Mouse (Mus musculus) neural tube, embryonic 14.5 days (tissue): ENCODE data around the gene Ifna9. TPM values are rescaled to one million over a fixed set of nuclear protein-coding genes. Genes with fewer than 3 reads are reported as not detected.
"Not testable (repeated sequence)": the region's sequence is repeated elsewhere in the genome, so short reads cannot be mapped to it uniquely, and the experiment has no call there.

Experiments
- ATAC-seq: fragments of 200-750 bp; cut with Nextera tagmentation; 2 replicates; pipeline ENCODE4 v1.8.0; 2017; ENCODE audit warnings: low read depth, mild to moderate bottlenecking, moderate TSS enrichment, moderate library complexity
- H3K27ac ChIP-seq: fragments of 300-500 bp; sonication (generic); 2 replicates; pipeline ENCODE4 v1.5.1; 2014; ENCODE audit warnings: low read depth, mild to moderate bottlenecking, control low read depth, low read length, moderate library complexity, mixed read lengths
- H3K27me3 ChIP-seq: fragments of 300-500 bp; sonication (generic); 2 replicates; pipeline ENCODE4 v1.6.1; 2014; ENCODE audit warnings: low read length; ENCODE audit not compliant: control insufficient read depth, insufficient read depth
- H3K36me3 ChIP-seq: fragments of 300-500 bp; sonication (generic); 2 replicates; pipeline ENCODE4 v1.6.1; 2014; ENCODE audit warnings: low read length, mixed read lengths; ENCODE audit not compliant: control insufficient read depth, insufficient read depth
- H3K4me1 ChIP-seq: fragments of 300-500 bp; sonication (generic); 2 replicates; pipeline ENCODE4 v1.6.1; 2014; ENCODE audit warnings: low read length; ENCODE audit not compliant: control insufficient read depth, insufficient read depth
- H3K4me2 ChIP-seq: fragments of 300-500 bp; sonication (generic); 2 replicates; pipeline ENCODE4 v1.6.1; 2014; ENCODE audit warnings: mild to moderate bottlenecking, low read depth, low read length, control low read depth
- H3K4me3 ChIP-seq: fragments of 300-500 bp; sonication (generic); 2 replicates; pipeline ENCODE4 v1.5.1; 2014; ENCODE audit warnings: low read depth, low read length, control low read depth, mixed read lengths
- H3K9ac ChIP-seq: fragments of 300-500 bp; sonication (generic); replicated peaks from 2 replicates; pipeline ENCODE4 v1.6.1; 2014; ENCODE audit warnings: low read depth, mild to moderate bottlenecking, control low read depth, low read length, mixed read lengths
- H3K9me3 ChIP-seq: fragments of 300-500 bp; sonication (generic); 2 replicates; pipeline ENCODE4 v1.6.1; 2016; ENCODE audit warnings: low read length; ENCODE audit not compliant: control insufficient read depth
- WGBS: fragments of 180-500 bp; shearing (Covaris S2); extraction: QIAGEN DNeasy Blood & Tissue Kit; methylation state at CpG from one replicate; pipeline ENCODE4 v1.1.7; 2014; 5-methylcytosine and 5-hydroxymethylcytosine counted together
- polyA plus RNA-seq: library from polyadenylated mRNA; unstranded; fragments of >200 nt; fragmentation: Nextera tagmentation; extraction: Ambion mirVana; gene quantifications from 2 replicates; pipeline ENCODE4 v1.2.1, GENCODE M21; 2014

Gene Ifna9
- not detected in 2 replicates for polyA plus RNA-seq

DNA sequence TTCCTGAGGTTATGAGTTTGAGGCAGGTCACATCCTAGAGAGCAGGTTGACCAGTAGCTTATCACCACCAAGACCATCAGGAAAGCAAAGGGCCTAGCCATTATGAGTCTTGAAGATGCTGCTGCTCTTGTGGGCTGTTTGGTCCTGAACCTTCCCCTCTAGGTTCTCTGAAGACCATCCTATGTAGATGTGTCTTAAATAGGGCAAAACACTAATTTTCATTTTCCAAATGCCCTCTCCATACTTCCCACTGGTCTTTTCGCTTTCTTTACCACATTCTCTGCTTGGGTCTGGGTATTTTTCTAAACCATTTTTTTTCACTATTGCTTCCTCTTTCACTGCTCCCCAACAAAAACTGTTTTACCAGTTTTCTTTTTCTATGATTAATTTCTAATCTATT lies at the start of gene Ifna9:
TSS of gene Ifna9 (minus strand) at position 101 of the 400 bp plus-strand sequence.
- H3K9me3 ChIP-seq = no peaks in the 10 kb centered on the region
- no peak within 1 kb of the TSS for H3K27ac ChIP-seq
- H3K4me1 ChIP-seq = no peaks in the 10 kb centered on the region
- H3K27me3 ChIP-seq = no peaks in the 10 kb centered on the region
- WGBS = 94% methylated on average over 1 of the region's 1 CpGs
- ATAC-seq = no peak
- H3K9ac ChIP-seq = no peak within 1 kb of the TSS
- no peak within 1 kb of the TSS for H3K4me3 ChIP-seq
- no peak within 1 kb of the TSS for H3K4me2 ChIP-seq
- H3K36me3 ChIP-seq = no peaks in the 10 kb centered on the region

- no peaks in the 10 kb centered on the region for H3K27me3 ChIP-seq
- no peaks in the 10 kb centered on the region for H3K4me1 ChIP-seq
- H3K4me2 ChIP-seq = peak overlapping the region; percentile 35
- ATAC-seq = peak; percentile 96
- 18% methylated on average over 11 of the region's 11 CpGs for WGBS
- no peaks in the 10 kb centered on the region for H3K36me3 ChIP-seq
- H3K9ac ChIP-seq = no peak overlapping the region
- peak overlapping the region; percentile 13; the same call in 1 of the 2 replicates for H3K4me3 ChIP-seq
- H3K9me3 ChIP-seq = no peaks in the 10 kb centered on the region
- H3K27ac ChIP-seq = no peak overlapping the region
These were observed 49.1 kb upstream of the Ifna9 start for GRCm38 (mm10) chr4:88641077-88641831.

DNA sequence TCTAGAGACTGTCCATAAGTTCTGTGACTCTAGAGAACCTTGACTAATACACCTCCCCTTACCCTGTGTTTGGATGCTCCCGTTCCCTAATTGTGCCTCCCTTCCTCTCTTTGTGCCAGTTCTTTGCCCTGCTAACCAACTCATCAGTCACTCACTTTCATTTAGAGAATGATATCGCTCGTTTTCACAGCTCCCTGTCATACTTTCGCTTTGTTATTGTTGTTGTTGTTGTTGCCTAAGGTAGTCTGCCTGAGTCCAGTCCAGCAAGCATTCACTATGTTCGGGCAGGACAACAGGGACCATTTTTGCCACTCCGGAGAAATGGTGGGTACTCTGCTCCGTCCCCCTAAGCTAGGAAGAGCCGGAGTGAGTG lies 48.5 kb upstream of the Ifna9 start:
- no peak overlapping the region for H3K9ac ChIP-seq
- H3K4me3 ChIP-seq = peak overlapping the region; percentile 13; the same call in 1 of the 2 replicates

GRCm38 (mm10) chr4:88634311-88634710 lies 42.1 kb upstream of the Ifna9 start, which contains the start of gene C87499:
C87499 (minus strand) TSS chr4:88634411.
- Histone ChIP-seq H3K27me3 (no peaks in the 10 kb centered on the region), H3K4me3 (no peak within 1 kb of the TSS), H3K9me3 (no peaks in the 10 kb centered on the region), H3K27ac (no peak within 1 kb of the TSS), H3K4me1 (no peaks in the 10 kb centered on the region), H3K4me2 (no peak within 1 kb of the TSS), H3K36me3 (no peaks in the 10 kb centered on the region), H3K9ac (no peak within 1 kb of the TSS)
- 95% methylated on average over 4 of the region's 4 CpGs for WGBS
- no peak for ATAC-seq

More for the DNA sequence above, 48.5 kb upstream of the Ifna9 start:
- H3K4me1 ChIP-seq = no peaks in the 10 kb centered on the region
- WGBS = 63% methylated on average over 8 of the region's 8 CpGs
- peak overlapping the region; percentile 35 for H3K4me2 ChIP-seq
- H3K36me3 ChIP-seq = no peaks in the 10 kb centered on the region
- no peaks in the 10 kb centered on the region for H3K9me3 ChIP-seq
- H3K27ac ChIP-seq = no peak overlapping the region
- ATAC-seq = no peak
- no peaks in the 10 kb centered on the region for H3K27me3 ChIP-seq

GRCm38 (mm10) chr4:88603276-88603675 lies 11.1 kb upstream of the Ifna9 start, which contains the start of gene Ifna12:
Ifna12 (minus strand) TSS chr4:88603376.
- Histone ChIP-seq H3K4me3 (no peak within 1 kb of the TSS), H3K4me1 (no peaks in the 10 kb centered on the region), H3K4me2 (no peak within 1 kb of the TSS), H3K9ac (no peak within 1 kb of the TSS), H3K27me3 (no peaks in the 10 kb centered on the region), H3K27ac (no peak within 1 kb of the TSS), H3K36me3 (no peaks in the 10 kb centered on the region), H3K9me3 (no peaks in the 10 kb centered on the region)
- no peak for ATAC-seq

- 73% methylated on average over 1 of the region's 1 CpGs for WGBS
- no peak within 1 kb of the TSS for H3K27ac ChIP-seq
- no peak for ATAC-seq
- H3K4me3 ChIP-seq = no peak within 1 kb of the TSS
- no peaks in the 10 kb centered on the region for H3K27me3 ChIP-seq
- no peak within 1 kb of the TSS for H3K4me2 ChIP-seq
- no peaks in the 10 kb centered on the region for H3K36me3 ChIP-seq
- no peak within 1 kb of the TSS for H3K9ac ChIP-seq
- H3K4me1 ChIP-seq = no peaks in the 10 kb centered on the region
- H3K9me3 ChIP-seq = no peaks in the 10 kb centered on the region
These were observed 20.5 kb downstream of the Ifna9 start, which contains the start of gene Ifna14 for GRCm38 (mm10) chr4:88571698-88572097. Ifna14 (minus strand) TSS chr4:88571798.

GRCm38 (mm10) chr4:88561791-88562190 lies 30.4 kb downstream of the Ifna9 start:
- Histone ChIP-seq H3K27me3 (no peaks in the 10 kb centered on the region), H3K4me1 (no peaks in the 10 kb centered on the region), H3K4me3 (no peak overlapping the region), H3K36me3 (no peaks in the 10 kb centered on the region), H3K4me2 (no peak overlapping the region), H3K9me3 (no peaks in the 10 kb centered on the region), H3K9ac (no peak overlapping the region), H3K27ac (no peak overlapping the region)
- ATAC-seq = no peak
- WGBS = 100% methylated on average over 1 of the region's 1 CpGs

- not testable (repeated sequence) for H3K27ac ChIP-seq, H3K4me1 ChIP-seq, H3K27me3 ChIP-seq, H3K4me3 ChIP-seq, ATAC-seq, H3K4me2 ChIP-seq, H3K9ac ChIP-seq, H3K9me3 ChIP-seq, H3K36me3 ChIP-seq
These were observed 34.0 kb downstream of the Ifna9 start, which contains the start of gene Ifna15 for GRCm38 (mm10) chr4:88558145-88558544. Ifna15 (minus strand) TSS chr4:88558245.

DNA sequence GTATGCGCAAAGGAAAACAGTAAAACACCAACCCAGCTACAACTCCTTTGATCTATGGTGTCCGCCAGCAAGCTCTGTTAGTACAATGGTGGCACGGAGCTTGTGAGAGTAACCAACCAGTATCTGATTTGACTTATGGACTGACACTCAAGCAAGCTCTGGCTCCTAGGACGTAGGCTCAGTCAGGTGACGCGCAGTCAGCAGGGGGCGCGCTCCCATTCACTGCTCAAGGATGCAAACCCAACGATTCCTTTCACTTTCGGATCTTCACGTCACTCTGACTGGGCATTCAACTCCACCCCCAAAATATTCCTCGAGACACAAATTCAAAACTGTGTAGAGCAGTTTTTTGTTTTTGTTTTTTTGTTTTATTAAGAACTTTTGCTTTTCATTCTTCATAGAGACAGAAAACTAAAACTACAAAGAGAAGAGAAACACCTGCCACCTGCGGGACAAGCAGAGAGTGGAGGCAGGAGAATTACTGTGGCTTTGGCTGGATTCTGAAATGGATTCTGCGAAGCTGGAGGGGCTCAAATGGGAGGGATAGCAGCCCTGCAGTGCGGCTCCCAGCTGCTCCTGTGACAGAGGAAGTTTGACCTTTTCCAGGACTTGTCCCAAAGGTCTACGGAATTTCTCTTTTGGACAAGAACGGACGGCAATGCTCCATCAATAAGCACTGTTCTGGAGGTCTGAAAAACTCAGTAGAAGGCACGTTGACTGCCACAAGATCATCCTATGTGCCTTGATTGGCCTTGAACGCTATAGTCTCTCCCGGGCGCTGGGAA lies 41.8 kb downstream of the Ifna9 start:
- peak; percentile 44; the same call in 1 of the 2 replicates for ATAC-seq
- Histone ChIP-seq H3K27ac (no peak overlapping the region), H3K4me3 (peak overlapping the region; percentile 10; the same call in 1 of the 2 replicates), H3K36me3 (no peaks in the 10 kb centered on the region), H3K27me3 (no peaks in the 10 kb centered on the region), H3K9ac (no peak overlapping the region), H3K4me1 (no peaks in the 10 kb centered on the region), H3K4me2 (peak overlapping the region; percentile 26; the same call in 1 of the 2 replicates), H3K9me3 (no peaks in the 10 kb centered on the region)
- WGBS = 35% methylated on average over 22 of the region's 22 CpGs
